Mouse (Mus musculus) limb, embryonic 10.5 days (tissue): ENCODE measurements at regions not wholly inside any gene's neighbourhood (a gene's known extent, or its start where the extent isn't known, plus 50 kb on each side); places are given as distances from the start of the nearest gene placed in this dataset.

ENCODE experiments used
- DNase-seq: peaks from one replicate; pipeline ENCODE4 v3.0.0-alpha.2; 2017; ENCODE audit warnings: low spot score
- H3K27ac ChIP-seq: fragments of 300-500 bp; sonication (generic); 2 replicates; pipeline ENCODE4 v1.5.1; 2016; ENCODE audit warnings: mild to moderate bottlenecking
- H3K27me3 ChIP-seq: fragments of 300-500 bp; sonication (generic); 2 replicates; pipeline ENCODE4 v1.6.1; 2016; ENCODE audit warnings: low read depth, mild to moderate bottlenecking; ENCODE audit not compliant: poor library complexity, severe bottlenecking
- H3K36me3 ChIP-seq: fragments of 300-500 bp; sonication (generic); 2 replicates; pipeline ENCODE4 v1.6.1; 2016; ENCODE audit warnings: mild to moderate bottlenecking, moderate library complexity
- H3K4me1 ChIP-seq: fragments of 300-500 bp; sonication (generic); 2 replicates; pipeline ENCODE4 v1.6.1; 2016
- H3K4me3 ChIP-seq: fragments of 300-500 bp; sonication (generic); 2 replicates; pipeline ENCODE4 v1.5.1; 2016; ENCODE audit warnings: mild to moderate bottlenecking, moderate library complexity
- H3K9me3 ChIP-seq: fragments of 300-500 bp; sonication (generic); replicated peaks from 2 replicates; pipeline ENCODE4 v1.6.1; 2016; ENCODE audit warnings: mild to moderate bottlenecking
- WGBS: fragments of 180-500 bp; shearing (Covaris S2); methylation state at CpG from one replicate; pipeline ENCODE4 v1.1.7; 2016; 5-methylcytosine and 5-hydroxymethylcytosine counted together

GRCm38 (mm10) chr13:51227836-51228235 is 57.0 kb downstream of the Nxnl2 start:
- Histone ChIP-seq H3K4me1 (peaks cover 19% of the 10 kb centered on the region), H3K27ac (peak overlapping the region; percentile 38; the same call in 1 of the 2 replicates), H3K27me3 (no peaks in the 10 kb centered on the region)

GRCm38 (mm10) chr13:51228862-51229770 is 58.3 kb downstream of the Nxnl2 start:
- no peak for DNase-seq
- Histone ChIP-seq H3K27me3 (no peaks in the 10 kb centered on the region), H3K4me3 (no peak overlapping the region), H3K27ac (peak overlapping the region; percentile 75), H3K4me1 (peaks cover 10% of the 10 kb centered on the region), H3K9me3 (no peaks in the 10 kb centered on the region), H3K36me3 (no peaks in the 10 kb centered on the region)
- 87% methylated on average over 30 of the region's 30 CpGs for WGBS

More at GRCm38 (mm10) chr13:51227836-51228235, 57.0 kb downstream of the Nxnl2 start:
- DNase-seq: no peak
- Histone ChIP-seq H3K4me3 (no peak overlapping the region), H3K9me3 (no peaks in the 10 kb centered on the region), H3K36me3 (no peaks in the 10 kb centered on the region)
- 86% methylated on average over 9 of the region's 9 CpGs for WGBS

- no peak for DNase-seq
Measured at GRCm38 (mm10) chr13:51229862-51230261, 59.0 kb downstream of the Nxnl2 start.

GRCm38 (mm10) chr13:51231586-51231985 is 60.8 kb downstream of the Nxnl2 start:
- Histone ChIP-seq H3K27me3 (no peaks in the 10 kb centered on the region), H3K4me1 (peaks cover 10% of the 10 kb centered on the region), H3K4me3 (no peak overlapping the region), H3K27ac (peak overlapping the region; percentile 26; the same call in 1 of the 2 replicates), H3K9me3 (no peaks in the 10 kb centered on the region), H3K36me3 (no peaks in the 10 kb centered on the region)
- WGBS: 89% methylated on average over 4 of the region's 4 CpGs
- DNase-seq: no peak

More at GRCm38 (mm10) chr13:51229862-51230261, 59.0 kb downstream of the Nxnl2 start:
- no peak overlapping the region for H3K4me3 ChIP-seq
- no peaks in the 10 kb centered on the region for H3K27me3 ChIP-seq
- no peaks in the 10 kb centered on the region for H3K9me3 ChIP-seq
- H3K27ac ChIP-seq: peak overlapping the region; percentile 75
- 97% methylated on average over 4 of the region's 4 CpGs for WGBS
- no peaks in the 10 kb centered on the region for H3K36me3 ChIP-seq
- peaks cover 10% of the 10 kb centered on the region for H3K4me1 ChIP-seq

- Histone ChIP-seq H3K4me3 (no peak overlapping the region), H3K9me3 (no peaks in the 10 kb centered on the region), H3K36me3 (no peaks in the 10 kb centered on the region), H3K27me3 (no peaks in the 10 kb centered on the region), H3K27ac (peak overlapping the region; percentile 34; the same call in 1 of the 2 replicates), H3K4me1 (no peaks in the 10 kb centered on the region)
- no peak for DNase-seq
- WGBS: 85% methylated on average over 3 of the region's 3 CpGs
Measured at GRCm38 (mm10) chr13:51247378-51247777, 76.6 kb downstream of the Nxnl2 start.

- Histone ChIP-seq H3K36me3 (peaks cover 3% of the 10 kb centered on the region; the same call in 1 of the 2 replicates), H3K4me1 (peaks cover 10% of the 10 kb centered on the region)
- WGBS: 100% methylated on average over 1 of the region's 1 CpGs
Measured at GRCm38 (mm10) chr13:51253371-51253770, 82.5 kb downstream of the Nxnl2 start.

GRCm38 (mm10) chr13:51255688-51256087 is 84.9 kb downstream of the Nxnl2 start:
- Histone ChIP-seq H3K9me3 (no peaks in the 10 kb centered on the region), H3K27ac (peak overlapping the region; percentile 54; the same call in 1 of the 2 replicates), H3K36me3 (peaks cover 3% of the 10 kb centered on the region; the same call in 1 of the 2 replicates), H3K4me1 (peaks cover 33% of the 10 kb centered on the region), H3K27me3 (no peaks in the 10 kb centered on the region), H3K4me3 (no peak overlapping the region)
- 93% methylated on average over 5 of the region's 5 CpGs for WGBS
- DNase-seq: no peak

More at GRCm38 (mm10) chr13:51253371-51253770, 82.5 kb downstream of the Nxnl2 start:
- DNase-seq: no peak
- Histone ChIP-seq H3K27me3 (no peaks in the 10 kb centered on the region), H3K9me3 (no peaks in the 10 kb centered on the region), H3K4me3 (no peak overlapping the region), H3K27ac (no peak overlapping the region)

- Histone ChIP-seq H3K4me3 (peak overlapping the region; percentile 24), H3K4me1 (peaks cover 53% of the 10 kb centered on the region), H3K27me3 (no peaks in the 10 kb centered on the region), H3K27ac (peak overlapping the region; percentile 93), H3K36me3 (peaks cover 3% of the 10 kb centered on the region; the same call in 1 of the 2 replicates), H3K9me3 (no peaks in the 10 kb centered on the region)
- 21% methylated on average over 13 of the region's 13 CpGs for WGBS
- DNase-seq: peak; percentile 85
Measured at GRCm38 (mm10) chr13:51258752-51259721, 88.2 kb downstream of the Nxnl2 start.

GRCm38 (mm10) chr13:51261619-51262018 is 90.8 kb downstream of the Nxnl2 start:
- Histone ChIP-seq H3K27me3 (no peaks in the 10 kb centered on the region), H3K36me3 (0 out of 2 replicates have a peak, but pooled peaks cover under 1% of the 10 kb centered on the region), H3K4me1 (peaks cover 53% of the 10 kb centered on the region), H3K27ac (peak overlapping the region; percentile 93), H3K9me3 (no peaks in the 10 kb centered on the region), H3K4me3 (no peak overlapping the region)
- WGBS: 69% methylated on average over 8 of the region's 8 CpGs
- DNase-seq: no peak

GRCm38 (mm10) chr13:51272786-51273185 is 102.0 kb downstream of the Nxnl2 start:
- peaks cover 32% of the 10 kb centered on the region for H3K4me1 ChIP-seq
- H3K36me3 ChIP-seq: no peaks in the 10 kb centered on the region
- 94% methylated on average over 4 of the region's 4 CpGs for WGBS
- H3K27ac ChIP-seq: 0 out of 2 replicates have a peak overlapping the region, but pooled peaks have one; percentile 44
- no peaks in the 10 kb centered on the region for H3K9me3 ChIP-seq
- H3K27me3 ChIP-seq: no peaks in the 10 kb centered on the region
- DNase-seq: no peak
- no peak overlapping the region for H3K4me3 ChIP-seq

- no peaks in the 10 kb centered on the region for H3K36me3 ChIP-seq
- no peaks in the 10 kb centered on the region for H3K9me3 ChIP-seq
- H3K4me3 ChIP-seq: no peak overlapping the region
- peaks cover 50% of the 10 kb centered on the region for H3K4me1 ChIP-seq
- peak overlapping the region; percentile 90 for H3K27ac ChIP-seq
- DNase-seq: no peak
- no peaks in the 10 kb centered on the region for H3K27me3 ChIP-seq
- WGBS: 54% methylated on average over 5 of the region's 5 CpGs
Measured at GRCm38 (mm10) chr13:51274639-51275038, 103.8 kb downstream of the Nxnl2 start.

GRCm38 (mm10) chr13:51276601-51277000 is 105.8 kb downstream of the Nxnl2 start:
- Histone ChIP-seq H3K27me3 (no peaks in the 10 kb centered on the region), H3K4me1 (peaks cover 70% of the 10 kb centered on the region), H3K36me3 (no peaks in the 10 kb centered on the region), H3K9me3 (no peaks in the 10 kb centered on the region), H3K27ac (peak overlapping the region; percentile 90), H3K4me3 (no peak overlapping the region)
- no peak for DNase-seq
- WGBS: 92% methylated on average over 7 of the region's 7 CpGs
